ENCODE assay signal across 9 mouse cellular contexts in genomic region chr4:133042244-133042643, GRCm38 (mm10). TPM values are rescaled to one million over a fixed set of nuclear protein-coding genes. Genes with fewer than 3 reads are reported as not detected.
DNase-seq lines count a peak whose midpoint lies in the region; ATAC-seq lines count a peak whose summit lies in the region.
"Had no signal": no experiment of that assay in that cellular context is flagged by ENCODE, and none has a peak within 500 bp of the region (broad histone marks: within the 10 kb centered on the region; RNA-seq: fewer than 3 reads in every experiment).

No protein-coding gene starts in this region.

- ATAC-seq in kidney, embryonic 15.5 days (replicated peaks; ENCODE audit: low FRiP score), result no peak
- ATAC-seq in embryonic facial prominence, embryonic 11.5 days (replicated peaks; ENCODE audit: insufficient number of reproducible peaks, low FRiP score, low TSS enrichment, low read depth), result no peak
- ATAC-seq in hindbrain, embryonic 11.5 days (ENCODE audit: low FRiP score), result no peak
- ATAC-seq in midbrain, embryonic 15.5 days (replicated peaks), result 0 out of 2 replicates have a peak, but pooled peaks have one; percentile 10

- peak overlapping the region; percentile 95 for H3K27ac ChIP-seq in kidney, embryonic 15.5 days
- peak overlapping the region; percentile 90 for H3K27ac ChIP-seq in embryonic facial prominence, embryonic 11.5 days (replicated peaks; ENCODE audit: low read depth, low read length)
- peak overlapping the region; percentile 86 for H3K27ac ChIP-seq in hindbrain, embryonic 11.5 days (ENCODE audit: low read depth, low read length)
- peak overlapping the region; percentile 88 for H3K27ac ChIP-seq in midbrain, embryonic 15.5 days

- H3K27me3 ChIP-seq in kidney, embryonic 15.5 days, result no peaks in the 10 kb centered on the region
- no peaks in the 10 kb centered on the region for H3K27me3 ChIP-seq in embryonic facial prominence, embryonic 11.5 days (ENCODE audit: control insufficient read depth, insufficient read depth, low read length)
- H3K27me3 ChIP-seq in hindbrain, embryonic 11.5 days (ENCODE audit: control insufficient read depth, insufficient read depth, low read length), result peaks cover 19% of the 10 kb centered on the region
- H3K27me3 ChIP-seq in midbrain, embryonic 15.5 days (replicated peaks), result no peaks in the 10 kb centered on the region

- H3K4me3 ChIP-seq in kidney, embryonic 15.5 days (replicated peaks), result peak overlapping the region; percentile 20
- no peak overlapping the region for H3K4me3 ChIP-seq in embryonic facial prominence, embryonic 11.5 days (ENCODE audit: low read depth, low read length)
- no peak overlapping the region for H3K4me3 ChIP-seq in hindbrain, embryonic 11.5 days (ENCODE audit: low read depth, low read length)
- no peak overlapping the region for H3K4me3 ChIP-seq in midbrain, embryonic 15.5 days

- H3K36me3 ChIP-seq in kidney, embryonic 15.5 days, result no peaks in the 10 kb centered on the region
- H3K36me3 ChIP-seq in embryonic facial prominence, embryonic 11.5 days (replicated peaks; ENCODE audit: control insufficient read depth, insufficient read depth, low read depth, low read length), result no peaks in the 10 kb centered on the region
- no peaks in the 10 kb centered on the region for H3K36me3 ChIP-seq in hindbrain, embryonic 11.5 days (ENCODE audit: control insufficient read depth, insufficient read depth, low read length)
- H3K36me3 ChIP-seq in midbrain, embryonic 15.5 days (replicated peaks), result no peaks in the 10 kb centered on the region

- WGBS in kidney, embryonic 15.5 days, result 18% methylated on average over 4 of the region's 4 CpGs
- 12% methylated on average over 4 of the region's 4 CpGs for WGBS in embryonic facial prominence, embryonic 11.5 days
- WGBS in hindbrain, embryonic 11.5 days, result 11% methylated on average over 4 of the region's 4 CpGs
- 24% methylated on average over 4 of the region's 4 CpGs for WGBS in midbrain, embryonic 15.5 days

- intact Hi-C loops in left cerebral cortex, postnatal 14 days (cut with DNase I), result no loop called here

- H3K9me3 ChIP-seq in kidney, embryonic 15.5 days (replicated peaks), result no peaks in the 10 kb centered on the region
- H3K9me3 ChIP-seq in embryonic facial prominence, embryonic 11.5 days (replicated peaks; ENCODE audit: control insufficient read depth, low read length), result no peaks in the 10 kb centered on the region
- H3K9me3 ChIP-seq in hindbrain, embryonic 11.5 days (ENCODE audit: control insufficient read depth, low read length), result no peaks in the 10 kb centered on the region
- no peaks in the 10 kb centered on the region for H3K9me3 ChIP-seq in midbrain, embryonic 15.5 days

- DNase-seq in kidney, postnatal 14 days, result no peak
- DNase-seq in embryonic facial prominence, embryonic 11.5 days (ENCODE audit: low spot score), result no peak
- no peak for DNase-seq in hindbrain, embryonic 11.5 days (ENCODE audit: low spot score)
- no peak for DNase-seq in adrenal gland, postnatal 36 days
- no peak for DNase-seq in left cerebral cortex, postnatal 14 days (ENCODE audit: low spot score in 2 of 2)
- DNase-seq in adipocyte (ENCODE audit: low spot score), result no peak
- DNase-seq: cerebellum, adult 11-12 months had no signal

- peak overlapping the region; percentile 19; the same call in 1 of the 2 replicates for H3K9ac ChIP-seq in kidney, embryonic 15.5 days
- peak overlapping the region; percentile 39; the same call in 1 of the 2 replicates for H3K9ac ChIP-seq in embryonic facial prominence, embryonic 11.5 days (replicated peaks; ENCODE audit: low read length)
- peak overlapping the region; percentile 19; the same call in 1 of the 2 replicates for H3K9ac ChIP-seq in hindbrain, embryonic 11.5 days (ENCODE audit: low read depth, low read length)
- H3K9ac ChIP-seq in midbrain, embryonic 15.5 days, result no peak overlapping the region

- peaks cover 99% of the 10 kb centered on the region for H3K4me1 ChIP-seq in kidney, embryonic 15.5 days
- H3K4me1 ChIP-seq in embryonic facial prominence, embryonic 11.5 days (ENCODE audit: control insufficient read depth, insufficient read depth, low read length), result peaks cover 60% of the 10 kb centered on the region
- H3K4me1 ChIP-seq in hindbrain, embryonic 11.5 days (replicated peaks; ENCODE audit: control insufficient read depth, insufficient read depth, low read length), result peaks cover 71% of the 10 kb centered on the region
- peaks cover 97% of the 10 kb centered on the region for H3K4me1 ChIP-seq in midbrain, embryonic 15.5 days

- H3K4me2 ChIP-seq in kidney, embryonic 15.5 days, result peak overlapping the region; percentile 99
- peak overlapping the region; percentile 20 for H3K4me2 ChIP-seq in embryonic facial prominence, embryonic 11.5 days (ENCODE audit: low read depth, low read length)
- H3K4me2 ChIP-seq in hindbrain, embryonic 11.5 days (replicated peaks; ENCODE audit: low read depth, low read length), result peak overlapping the region; percentile 42
- peak overlapping the region; percentile 50 for H3K4me2 ChIP-seq in midbrain, embryonic 15.5 days

RNA-seq across cellular contexts. Expression of gene Ahdc1, which starts 31.2 kb away (rescaled TPM):
- polyA plus RNA-seq in kidney, embryonic 15.5 days (2015; fragmentation: Nextera tagmentation; extraction: Ambion mirVana), result 7.4 and 10.1 TPM in 2 replicates
- polyA plus RNA-seq in embryonic facial prominence, embryonic 11.5 days (2014; fragmentation: Nextera tagmentation; extraction: Ambion mirVana), result 6.6 and 7.7 TPM in 2 replicates
- polyA plus RNA-seq in hindbrain, embryonic 11.5 days (2014; fragmentation: Nextera tagmentation; extraction: Ambion mirVana), result 6.8 and 9.0 TPM in 2 replicates
- polyA plus RNA-seq in midbrain, embryonic 15.5 days (2015; fragmentation: Nextera tagmentation; extraction: Ambion mirVana), result 13.5 and 14.4 TPM in 2 replicates
- 10 to 100 TPM; 63.7 to 74.1 TPM for total RNA-seq in adrenal gland, postnatal 36 days (2021)
- total RNA-seq in left cerebral cortex, postnatal 14 days (2021), result 10 to 100 TPM; 78.4 to 81.6 TPM

Comparison
In these comparisons a context has a peak if more than half of its experiments do, and no peak if none do; other contexts are left out.
1. H3K4me2 ChIP-seq: peak in every context shown above with its lines; median percentile 99 in kidney, embryonic 15.5 days; 50 in midbrain, embryonic 15.5 days; 42 in hindbrain, embryonic 11.5 days; 20 in embryonic facial prominence, embryonic 11.5 days.